Mouse (Mus musculus) hindbrain, embryonic 10.5 days (tissue): ENCODE data around the gene Gm28038. TPM values are rescaled to one million over a fixed set of nuclear protein-coding genes. Genes with fewer than 3 reads are reported as not detected.

Experiments used
- DNase-seq: peaks from one replicate; pipeline ENCODE4 v3.0.0-alpha.2; 2017; ENCODE audit warnings: low spot score
- H3K27ac ChIP-seq: fragments of 300-500 bp; sonication (generic); 2 replicates; pipeline ENCODE4 v1.5.1; 2016; ENCODE audit warnings: mild to moderate bottlenecking, moderate library complexity
- H3K27me3 ChIP-seq: fragments of 300-500 bp; sonication (generic); 2 replicates; pipeline ENCODE4 v1.6.1; 2016; ENCODE audit warnings: mild to moderate bottlenecking; ENCODE audit not compliant: poor library complexity, insufficient read depth, severe bottlenecking
- H3K36me3 ChIP-seq: fragments of 300-500 bp; sonication (generic); 2 replicates; pipeline ENCODE4 v1.6.1; 2016; ENCODE audit warnings: mild to moderate bottlenecking, moderate library complexity
- H3K4me1 ChIP-seq: fragments of 300-500 bp; sonication (generic); replicated peaks from 2 replicates; pipeline ENCODE4 v1.6.1; 2016; ENCODE audit warnings: mild to moderate bottlenecking
- H3K4me3 ChIP-seq: fragments of 300-500 bp; sonication (generic); 2 replicates; pipeline ENCODE4 v1.5.1; 2016; ENCODE audit warnings: mild to moderate bottlenecking, moderate library complexity
- H3K9me3 ChIP-seq: fragments of 300-500 bp; sonication (generic); 2 replicates; pipeline ENCODE4 v1.6.1; 2016; ENCODE audit warnings: mild to moderate bottlenecking, moderate library complexity
- WGBS: fragments of 180-500 bp; shearing (Covaris S2); methylation state at CpG from one replicate; pipeline ENCODE4 v1.1.7; 2016; 5-methylcytosine and 5-hydroxymethylcytosine counted together
- polyA plus RNA-seq: library from polyadenylated mRNA; unstranded; fragments of >200 nt; fragmentation: Nextera tagmentation; extraction: Ambion mirVana; gene quantifications from 2 replicates; pipeline ENCODE4 v1.2.1, GENCODE M21; 2016

Gene Gm28038
- polyA plus RNA-seq, 1 experiment from 2014 or later, result not detected

DNA sequence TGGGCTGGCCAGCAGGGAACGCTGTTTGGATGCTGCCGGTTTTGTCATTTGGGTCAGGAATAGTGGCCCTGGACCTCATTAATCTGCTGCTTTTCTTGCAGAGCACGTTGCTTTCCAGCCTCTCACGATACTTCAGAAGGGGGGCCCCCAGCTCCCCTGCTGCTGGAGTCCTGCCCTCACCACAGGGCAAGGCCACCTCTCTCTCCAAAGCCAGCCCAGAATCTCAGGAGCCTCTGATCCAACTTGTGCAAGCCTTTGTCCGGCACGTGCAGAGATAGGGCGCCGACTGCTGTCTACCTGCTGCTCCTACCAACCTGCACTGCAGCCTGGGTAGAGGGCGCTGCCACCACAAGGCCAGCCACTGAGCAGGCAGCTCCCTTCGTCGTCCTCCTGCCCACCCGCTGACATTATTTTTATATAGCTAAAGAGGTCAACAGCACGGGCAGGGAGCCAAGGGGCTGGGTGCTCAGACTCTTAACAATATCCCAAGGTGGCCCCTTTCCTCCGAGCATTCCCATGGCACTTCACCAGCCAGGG, 62.8 kb downstream of the Gm28038 start:
- 82% methylated on average over 14 of the region's 14 CpGs for WGBS
- Histone ChIP-seq H3K27ac (no peak overlapping the region), H3K36me3 (peaks cover 100% of the 10 kb centered on the region), H3K4me1 (peaks cover 7% of the 10 kb centered on the region; the same call in 1 of the 2 replicates), H3K27me3 (no peaks in the 10 kb centered on the region), H3K9me3 (no peaks in the 10 kb centered on the region), H3K4me3 (no peak overlapping the region)
- no peak for DNase-seq

- Histone ChIP-seq H3K4me1 (peaks cover 7% of the 10 kb centered on the region; the same call in 1 of the 2 replicates), H3K27me3 (no peaks in the 10 kb centered on the region), H3K9me3 (no peaks in the 10 kb centered on the region), H3K4me3 (no peak overlapping the region), H3K27ac (no peak overlapping the region), H3K36me3 (peaks cover 100% of the 10 kb centered on the region)
- no peak for DNase-seq
- WGBS, result 92% methylated on average over 7 of the region's 7 CpGs
These were observed 65.3 kb downstream of the Gm28038 start for GRCm38 (mm10) chr2:30345971-30346676.

DNA sequence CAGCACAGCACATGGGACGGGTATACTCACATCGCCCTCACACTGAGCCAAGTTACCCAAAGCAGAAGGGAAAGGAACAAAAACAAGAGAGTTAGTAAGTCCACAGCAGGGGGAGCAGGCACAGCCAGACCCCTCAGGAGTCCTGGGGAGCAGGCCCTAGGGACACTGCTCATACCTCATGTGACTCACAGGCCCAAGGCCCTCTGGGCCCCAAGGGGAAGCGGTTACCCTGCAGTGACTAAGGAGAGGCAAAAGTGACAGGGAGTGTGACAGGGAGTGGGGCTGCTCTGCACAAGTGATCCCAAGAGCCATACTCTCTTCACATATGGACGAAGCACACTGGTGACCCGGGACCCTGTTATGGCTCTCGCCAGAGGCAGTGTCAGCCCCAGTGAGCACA, 68.4 kb downstream of the Gm28038 start:
- H3K36me3 ChIP-seq, result peaks cover 92% of the 10 kb centered on the region
- H3K27me3 ChIP-seq, result no peaks in the 10 kb centered on the region
- H3K4me3 ChIP-seq, result no peak overlapping the region
- WGBS, result 92% methylated on average over 6 of the region's 6 CpGs
- peaks cover 7% of the 10 kb centered on the region; the same call in 1 of the 2 replicates for H3K4me1 ChIP-seq
- no peak overlapping the region for H3K27ac ChIP-seq
- no peaks in the 10 kb centered on the region for H3K9me3 ChIP-seq
- DNase-seq, result no peak

Other genes with a start within 250 kb of the Gm28038 start
- gene Wdr34, start 232.2 kb upstream of the Gm28038 start, polyA plus RNA-seq, result 27.3 and 36.7 TPM in 2 replicates
- gene Set, start 223.7 kb upstream of the Gm28038 start, polyA plus RNA-seq, result 607 and 799 TPM in 2 replicates
- 9.7 TPM in 2 replicates for gene Pkn3, start 203.4 kb upstream of the Gm28038 start, polyA plus RNA-seq
- 37.6 and 41.5 TPM in 2 replicates for gene Zdhhc12, start 187.4 kb upstream of the Gm28038 start, polyA plus RNA-seq
- gene Zer1, start 156.5 kb upstream of the Gm28038 start, polyA plus RNA-seq, result 6.5 and 8.7 TPM in 2 replicates
- 6.9 and 10.2 TPM in 2 replicates for gene Tbc1d13, start 147.3 kb upstream of the Gm28038 start, polyA plus RNA-seq
- gene Endog, start 109.5 kb upstream of the Gm28038 start, polyA plus RNA-seq, result 15.9 and 17.5 TPM in 2 replicates
- gene Spout1, start 102.6 kb upstream of the Gm28038 start, polyA plus RNA-seq, result 79.7 and 87.6 TPM in 2 replicates
- gene Kyat1, start 75.2 kb upstream of the Gm28038 start, polyA plus RNA-seq, result 9.0 and 11.4 TPM in 2 replicates
- gene Lrrc8a, start 43.3 kb upstream of the Gm28038 start, polyA plus RNA-seq, result 38.3 and 43.4 TPM in 2 replicates
- 0.10 TPM in 1 of 2 replicates, not detected in the other for gene Gm28035, start 40.5 kb upstream of the Gm28038 start, polyA plus RNA-seq
- 3.1 and 5.5 TPM in 2 replicates for gene Phyhd1, start 14.8 kb upstream of the Gm28038 start, polyA plus RNA-seq
- 25.7 and 26.6 TPM in 2 replicates for gene Dolk, start 5.3 kb downstream of the Gm28038 start, polyA plus RNA-seq
- 62.2 and 62.6 TPM in 2 replicates for gene Nup188, start 5.4 kb downstream of the Gm28038 start, polyA plus RNA-seq
- 80.5 and 89.3 TPM in 2 replicates for gene Sh3glb2, start 78.3 kb downstream of the Gm28038 start, polyA plus RNA-seq
- 29.7 and 33.6 TPM in 2 replicates for gene Miga2, start 83.2 kb downstream of the Gm28038 start, polyA plus RNA-seq
- 52.9 and 55.6 TPM in 2 replicates for gene Dolpp1, start 111.2 kb downstream of the Gm28038 start, polyA plus RNA-seq
- 22.4 and 26.7 TPM in 2 replicates for gene Crat, start 134.8 kb downstream of the Gm28038 start, polyA plus RNA-seq
- 149 and 151 TPM in 2 replicates for gene Ptpa, start 135.0 kb downstream of the Gm28038 start, polyA plus RNA-seq
- gene Ier5l, start 193.2 kb downstream of the Gm28038 start, polyA plus RNA-seq, result 3.1 and 3.3 TPM in 2 replicates